Mouse (Mus musculus): ENCODE data around the gene Siglec1. TPM values are rescaled to one million over a fixed set of nuclear protein-coding genes. Genes with fewer than 3 reads are reported as not detected.

The Siglec1 gene
- total RNA-seq, 2 experiments from 2014 or later, result 1.2 to 1.4 TPM

GRCm38 (mm10) chr2:131097087-131097486, 10.5 kb upstream of the Siglec1 start:
- peak; percentile 3 for DNase-seq

- peak; percentile 28 for DNase-seq
Observed at GRCm38 (mm10) chr2:131096101-131096795, 9.7 kb upstream of the Siglec1 start.

- DNase-seq, result peak; percentile 73
Observed at GRCm38 (mm10) chr2:131094823-131095222, 8.3 kb upstream of the Siglec1 start.

GRCm38 (mm10) chr2:131093577-131093976, 7.0 kb upstream of the Siglec1 start:
- peak; percentile 2 for DNase-seq

GRCm38 (mm10) chr2:131090852-131091251, 4.3 kb upstream of the Siglec1 start:
- no peak for DNase-seq

- no peak for DNase-seq
Observed at GRCm38 (mm10) chr2:131089634-131090033, 3.1 kb upstream of the Siglec1 start.

- no peak for DNase-seq
Observed at GRCm38 (mm10) chr2:131088581-131088980, 2.0 kb upstream of the Siglec1 start.

- no peak for DNase-seq
Observed at GRCm38 (mm10) chr2:131084206-131084605, 2.4 kb downstream of the Siglec1 start.

GRCm38 (mm10) chr2:131080507-131080906, 6.1 kb downstream of the Siglec1 start:
- DNase-seq, result no peak

- no peak for DNase-seq
Observed at GRCm38 (mm10) chr2:131072536-131072935, 14.0 kb downstream of the Siglec1 start.

GRCm38 (mm10) chr2:131067481-131067880, 19.1 kb downstream of the Siglec1 start:
- peak; percentile 62 for DNase-seq

GRCm38 (mm10) chr2:131066342-131066741, 20.2 kb downstream of the Siglec1 start:
- no peak for DNase-seq

- DNase-seq, result no peak
Observed at GRCm38 (mm10) chr2:131063404-131063864, 23.1 kb downstream of the Siglec1 start, which contains the start of gene Adam33. Gene Adam33, minus strand, starts transcription at chr2:131063814.

- no peak for DNase-seq
Observed at GRCm38 (mm10) chr2:131061607-131062006, 25.0 kb downstream of the Siglec1 start.

GRCm38 (mm10) chr2:131060784-131061183, 25.8 kb downstream of the Siglec1 start:
- DNase-seq, result no peak

- DNase-seq, result no peak
Observed at GRCm38 (mm10) chr2:131059781-131060540, 26.6 kb downstream of the Siglec1 start.

- peak; percentile 75 for DNase-seq
Observed at GRCm38 (mm10) chr2:131059377-131059776, 27.2 kb downstream of the Siglec1 start.

- DNase-seq, result no peak
Observed at GRCm38 (mm10) chr2:131058672-131059071, 27.9 kb downstream of the Siglec1 start.

GRCm38 (mm10) chr2:131056191-131056590, 30.4 kb downstream of the Siglec1 start:
- DNase-seq, result no peak

- DNase-seq, result peak; percentile 64
Observed at GRCm38 (mm10) chr2:131055631-131056030, 30.9 kb downstream of the Siglec1 start.

- DNase-seq, result no peak
Observed at GRCm38 (mm10) chr2:131054646-131055264, 31.8 kb downstream of the Siglec1 start.

- DNase-seq, result no peak
Observed at GRCm38 (mm10) chr2:131053851-131054645, 32.5 kb downstream of the Siglec1 start.

Measured in gastrocnemius, postnatal 10 days (tissue).